Mouse (Mus musculus) stomach, postnatal 0 days (tissue): ENCODE data around the gene Rps7. TPM values are rescaled to one million over a fixed set of nuclear protein-coding genes. Genes with fewer than 3 reads are reported as not detected.

ENCODE experiments used
- ATAC-seq: fragments of 200-750 bp; cut with Nextera tagmentation; 2 replicates; pipeline ENCODE4 v1.8.0; 2017; ENCODE audit not compliant: low FRiP score, low TSS enrichment
- DNase-seq: peaks from one replicate; pipeline ENCODE4 v3.0.0-alpha.2; 2016; ENCODE audit warnings: low spot score
- H3K27ac ChIP-seq: fragments of 300-500 bp; sonication (generic); replicated peaks from 2 replicates; pipeline ENCODE4 v1.5.1; 2014; ENCODE audit warnings: mild to moderate bottlenecking, control low read depth
- H3K27me3 ChIP-seq: fragments of 300-500 bp; sonication (generic); 2 replicates; pipeline ENCODE4 v1.6.1; 2014; ENCODE audit warnings: low read length; ENCODE audit not compliant: control insufficient read depth, insufficient read depth
- H3K36me3 ChIP-seq: fragments of 300-500 bp; sonication (generic); 2 replicates; pipeline ENCODE4 v1.6.1; 2014; ENCODE audit warnings: low read length, mixed read lengths; ENCODE audit not compliant: control insufficient read depth, insufficient read depth
- H3K4me1 ChIP-seq: fragments of 300-500 bp; sonication (generic); replicated peaks from 2 replicates; pipeline ENCODE4 v1.6.1; 2014; ENCODE audit warnings: antibody characterized with exemption; ENCODE audit not compliant: control insufficient read depth, insufficient read depth
- H3K4me2 ChIP-seq: fragments of 300-500 bp; sonication (generic); replicated peaks from 2 replicates; pipeline ENCODE4 v1.6.1; 2014; ENCODE audit warnings: low read depth, mild to moderate bottlenecking, control low read depth, moderate library complexity
- H3K4me3 ChIP-seq: fragments of 300-500 bp; sonication (generic); 2 replicates; pipeline ENCODE4 v1.5.1; 2014; ENCODE audit warnings: low read depth, low read length, control low read depth
- H3K9ac ChIP-seq: fragments of 300-500 bp; sonication (generic); 2 replicates; pipeline ENCODE4 v1.6.1; 2014; ENCODE audit warnings: mild to moderate bottlenecking, low read length, control low read depth, mixed read lengths
- H3K9me3 ChIP-seq: fragments of 300-500 bp; sonication (generic); 2 replicates; pipeline ENCODE4 v1.6.1; 2016; ENCODE audit warnings: low read length; ENCODE audit not compliant: control insufficient read depth
- CTCF ChIP-seq: IDR thresholded peaks from 2 replicates; pipeline ENCODE4 v1.5.1; 2016; ENCODE audit warnings: antibody characterized with exemption, low read depth, mild to moderate bottlenecking, moderate library complexity
- EP300 ChIP-seq: optimal IDR thresholded peaks from 2 replicates; pipeline ENCODE3; 2016; ENCODE audit warnings: antibody characterized with exemption
- WGBS: fragments of 180-500 bp; shearing (Covaris S2); extraction: QIAGEN DNeasy Blood & Tissue Kit; methylation state at CpG from one replicate; pipeline ENCODE4 v1.1.7; 2014; 5-methylcytosine and 5-hydroxymethylcytosine counted together
- polyA plus RNA-seq: library from polyadenylated mRNA; unstranded; fragments of >200 nt; fragmentation: Nextera tagmentation; extraction: Ambion mirVana; gene quantifications from 2 replicates; pipeline ENCODE4 v1.2.1, GENCODE M21; 2015

Rps7 gene
- polyA plus RNA-seq, 1 experiment from 2014 or later, result 771 TPM

GRCm38 (mm10) chr12:28622641-28623040 lies 13.1 kb downstream of the Rps7 start:
- Histone ChIP-seq H3K4me3 (no peak overlapping the region), H3K4me2 (no peak overlapping the region), H3K36me3 (no peaks in the 10 kb centered on the region), H3K27ac (no peak overlapping the region), H3K4me1 (peaks cover 3% of the 10 kb centered on the region; the same call in 1 of the 2 replicates), H3K27me3 (no peaks in the 10 kb centered on the region), H3K9ac (no peak overlapping the region), H3K9me3 (no peaks in the 10 kb centered on the region)
- no peak for ATAC-seq
- TF ChIP-seq CTCF (no peak), EP300 (no peak)
- no peak for DNase-seq
- 77% methylated on average over 1 of the region's 1 CpGs for WGBS

- Histone ChIP-seq H3K36me3 (no peaks in the 10 kb centered on the region), H3K9ac (no peak overlapping the region), H3K9me3 (no peaks in the 10 kb centered on the region), H3K4me1 (peaks cover 3% of the 10 kb centered on the region; the same call in 1 of the 2 replicates), H3K27me3 (no peaks in the 10 kb centered on the region), H3K27ac (no peak overlapping the region), H3K4me2 (no peak overlapping the region), H3K4me3 (no peak overlapping the region)
- TF ChIP-seq EP300, result no peak
- TF ChIP-seq CTCF, result no peak
- ATAC-seq, result no peak
- peak; percentile 25 for DNase-seq
- 18% methylated on average over 5 of the region's 5 CpGs for WGBS
These were observed 13.6 kb downstream of the Rps7 start for GRCm38 (mm10) chr12:28622167-28622532.

- Histone ChIP-seq H3K27me3 (no peaks in the 10 kb centered on the region), H3K4me2 (peak overlapping the region; percentile 2; the same call in 1 of the 2 replicates), H3K4me3 (no peak overlapping the region), H3K4me1 (peaks cover 3% of the 10 kb centered on the region; the same call in 1 of the 2 replicates), H3K36me3 (no peaks in the 10 kb centered on the region), H3K9me3 (no peaks in the 10 kb centered on the region), H3K27ac (no peak overlapping the region), H3K9ac (0 out of 2 replicates have a peak overlapping the region, but pooled peaks have one; percentile 9)
- 5% methylated on average over 7 of the region's 7 CpGs for WGBS
- ATAC-seq (no peak), DNase-seq (no peak)
- TF ChIP-seq EP300, result no peak
- peak; percentile 44 for TF ChIP-seq CTCF
These were observed 14.1 kb downstream of the Rps7 start for GRCm38 (mm10) chr12:28621451-28622166.

GRCm38 (mm10) chr12:28617297-28617696 lies 18.5 kb downstream of the Rps7 start:
- Histone ChIP-seq H3K36me3 (no peaks in the 10 kb centered on the region), H3K4me1 (peaks cover 3% of the 10 kb centered on the region; the same call in 1 of the 2 replicates), H3K9ac (no peak overlapping the region), H3K27ac (no peak overlapping the region), H3K27me3 (no peaks in the 10 kb centered on the region), H3K4me3 (no peak overlapping the region), H3K4me2 (no peak overlapping the region), H3K9me3 (no peaks in the 10 kb centered on the region)
- ATAC-seq (no peak), DNase-seq (no peak)
- TF ChIP-seq CTCF, result no peak
- TF ChIP-seq EP300, result no peak
- WGBS, result 53% methylated on average over 4 of the region's 4 CpGs

- Histone ChIP-seq H3K9me3 (no peaks in the 10 kb centered on the region), H3K4me1 (no peaks in the 10 kb centered on the region), H3K4me2 (no peak overlapping the region), H3K27ac (no peak overlapping the region), H3K36me3 (no peaks in the 10 kb centered on the region), H3K9ac (no peak overlapping the region), H3K27me3 (no peaks in the 10 kb centered on the region), H3K4me3 (no peak overlapping the region)
- WGBS, result 68% methylated on average over 7 of the region's 7 CpGs
- no peak for TF ChIP-seq EP300
- no peak for TF ChIP-seq CTCF
- DNase-seq, result no peak
- ATAC-seq, result no peak
These were observed 21.4 kb downstream of the Rps7 start for GRCm38 (mm10) chr12:28614401-28614800.

GRCm38 (mm10) chr12:28612391-28612790 lies 23.4 kb downstream of the Rps7 start:
- H3K9me3 ChIP-seq, result no peaks in the 10 kb centered on the region
- no peaks in the 10 kb centered on the region for H3K4me1 ChIP-seq
- WGBS, result 40% methylated on average over 6 of the region's 6 CpGs
- no peak for DNase-seq
- H3K27me3 ChIP-seq, result no peaks in the 10 kb centered on the region
- H3K36me3 ChIP-seq, result no peaks in the 10 kb centered on the region
- H3K4me3 ChIP-seq, result no peak overlapping the region
- TF ChIP-seq CTCF (no peak), EP300 (no peak)
- H3K9ac ChIP-seq, result no peak overlapping the region
- no peak overlapping the region for H3K4me2 ChIP-seq
- H3K27ac ChIP-seq, result no peak overlapping the region
- ATAC-seq, result no peak
